Mouse (Mus musculus) adrenal gland, postnatal 25 days (tissue): ENCODE data around the gene Zfand6. TPM values are rescaled to one million over a fixed set of nuclear protein-coding genes. Genes with fewer than 3 reads are reported as not detected.

Experiments
- DNase-seq: peaks from one replicate; pipeline ENCODE4 v3.0.0; 2021; ENCODE audit warnings: mixed read lengths
- total RNA-seq: library from RNA; stranded (reverse); gene quantifications from 2 replicates; pipeline ENCODE4 v1.2.3, GENCODE M21; 2021

Zfand6 gene
- total RNA-seq, 1 experiment from 2014 or later = 112 TPM

DNA sequence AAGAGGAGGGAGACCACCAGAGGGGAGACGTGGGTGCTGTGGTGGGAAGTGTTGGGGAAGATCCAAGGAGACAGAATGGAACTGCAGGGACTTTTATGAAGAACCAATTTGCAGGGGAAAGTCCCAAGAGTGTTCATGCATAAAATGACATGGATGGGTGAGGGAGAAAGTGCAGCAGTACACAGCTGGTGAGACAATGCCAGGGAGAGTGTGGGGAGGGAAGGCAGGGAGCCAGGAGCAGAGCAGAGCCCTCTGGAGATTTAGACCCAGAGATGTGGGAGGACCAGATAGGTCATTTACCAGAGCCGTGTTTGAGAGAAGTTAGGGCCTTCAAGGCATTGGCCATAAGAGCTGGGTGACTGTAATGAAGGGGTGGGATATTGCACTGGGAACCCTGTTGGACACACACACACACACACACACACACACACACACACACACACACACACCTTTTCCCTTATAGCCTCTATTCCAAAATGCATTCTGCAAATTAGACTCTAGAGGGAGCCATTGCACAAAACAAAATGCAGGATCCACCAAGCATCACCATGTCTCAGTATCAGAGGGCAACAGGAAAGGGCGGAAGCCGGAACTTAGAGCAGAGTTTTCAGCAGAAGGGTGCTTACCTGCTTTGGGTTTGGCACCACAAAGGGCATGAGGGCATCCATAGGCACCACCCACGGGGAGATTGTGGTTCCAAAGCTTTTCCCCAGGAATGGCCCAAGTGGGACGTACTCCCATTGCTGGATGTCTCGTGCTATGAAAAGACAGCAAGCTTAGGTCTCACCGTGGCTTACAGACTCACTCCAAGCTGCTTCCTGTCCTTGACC, 95.5 kb downstream of the Zfand6 start:
- no peak for DNase-seq

DNA sequence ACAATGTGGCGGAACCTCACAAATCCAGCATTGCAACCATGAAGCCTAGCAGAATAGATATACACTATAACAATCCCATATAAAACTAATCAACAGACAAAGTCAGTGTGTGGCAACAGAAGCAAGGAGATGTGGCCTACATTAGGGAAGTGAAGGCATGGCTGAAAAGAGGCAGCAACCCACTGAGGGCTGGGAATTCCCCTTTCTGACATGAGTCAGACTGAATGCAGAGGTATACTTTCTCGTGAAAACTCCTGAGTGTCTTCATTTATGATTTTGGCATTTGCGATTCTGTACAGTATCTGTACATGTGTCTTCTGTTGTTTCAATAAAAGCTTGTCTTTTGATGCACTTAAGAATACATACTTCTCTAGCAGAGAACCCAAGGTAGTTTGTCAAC, 98.4 kb downstream of the Zfand6 start:
- DNase-seq = no peak

DNA sequence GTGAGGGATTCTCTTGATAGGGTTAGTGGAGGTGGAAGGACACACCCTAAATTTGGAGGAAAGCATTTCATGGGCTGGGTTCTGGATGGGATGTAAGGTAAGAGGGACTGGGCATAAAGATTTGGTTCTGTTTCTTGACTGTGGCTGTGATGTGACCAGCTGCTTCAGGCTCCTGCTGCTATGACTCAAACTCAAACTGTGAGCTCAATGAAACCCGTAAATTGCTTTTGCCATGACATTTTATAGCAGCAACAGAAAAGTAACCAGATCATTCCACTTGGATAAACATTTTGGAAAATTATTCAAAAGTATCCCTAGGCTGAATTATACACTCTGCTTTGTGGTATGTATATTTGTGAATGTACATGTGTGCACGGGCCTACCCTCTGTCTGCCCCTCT, 99.1 kb downstream of the Zfand6 start:
- DNase-seq = no peak

DNA sequence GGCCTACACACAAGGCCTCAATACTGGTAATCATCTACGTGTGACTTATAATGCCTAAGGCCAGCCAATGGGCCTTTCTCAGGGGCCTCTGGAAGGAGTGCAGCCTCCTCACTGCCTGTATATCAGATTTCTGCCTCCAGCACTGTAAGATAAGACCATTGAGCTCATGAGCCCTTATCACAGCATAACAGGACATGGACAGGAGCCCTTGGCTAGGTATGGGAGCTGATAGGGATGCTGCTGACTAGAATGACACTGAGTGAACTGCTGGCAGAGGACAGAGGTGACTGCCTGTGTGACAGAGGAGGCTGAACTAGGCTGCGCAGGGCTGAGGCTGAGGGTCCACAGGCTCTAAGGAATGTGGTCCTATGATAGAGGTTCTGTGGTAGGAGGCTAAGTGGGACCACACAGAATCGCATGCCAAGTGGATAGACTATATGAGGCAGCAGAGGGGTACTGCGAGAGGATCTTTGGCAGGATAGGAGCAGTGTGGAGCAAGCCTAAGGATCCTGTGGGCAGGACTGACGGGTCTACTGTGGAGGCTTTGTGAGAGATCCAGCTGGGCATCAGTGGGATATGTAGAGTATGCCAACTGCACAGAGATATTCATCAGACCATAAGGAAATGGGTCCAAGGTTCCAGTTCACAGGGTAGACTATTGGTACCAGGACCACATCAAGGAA, 102.5 kb downstream of the Zfand6 start:
- DNase-seq = no peak

DNA sequence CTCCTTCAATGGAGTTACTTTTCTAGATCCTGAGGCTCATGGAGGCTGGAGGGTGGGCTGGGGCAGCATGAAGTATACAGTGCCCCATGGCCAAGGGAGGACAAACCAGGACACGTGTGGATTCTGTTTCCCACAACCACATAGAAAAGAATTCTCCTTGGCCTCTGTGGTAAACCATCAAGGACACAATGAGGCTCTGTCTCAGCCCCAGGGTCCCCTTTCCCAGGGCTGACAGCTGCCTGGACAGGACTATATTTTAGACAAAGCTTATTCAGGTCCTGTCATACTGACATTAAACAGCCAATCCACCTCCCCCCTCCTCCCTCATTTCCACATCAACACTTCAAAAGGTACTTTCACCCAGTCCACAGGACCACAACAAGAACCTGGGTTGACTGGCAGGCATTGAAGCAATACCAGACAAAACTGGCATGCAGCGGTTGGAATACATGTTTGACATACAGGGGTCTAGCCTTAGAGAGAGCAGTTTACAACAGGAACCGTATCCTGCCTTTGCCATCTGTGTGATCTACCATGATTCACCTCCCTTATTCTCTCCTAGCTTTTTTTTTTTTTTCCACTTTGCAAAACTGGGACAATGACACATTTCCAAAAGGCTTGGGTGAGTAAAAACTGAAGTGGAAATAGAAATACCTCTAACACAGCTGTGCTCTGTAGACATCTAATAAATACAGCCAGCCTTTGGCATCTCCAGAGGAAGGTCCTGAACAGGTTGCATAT, 103.2 kb downstream of the Zfand6 start:
- no peak for DNase-seq

DNA sequence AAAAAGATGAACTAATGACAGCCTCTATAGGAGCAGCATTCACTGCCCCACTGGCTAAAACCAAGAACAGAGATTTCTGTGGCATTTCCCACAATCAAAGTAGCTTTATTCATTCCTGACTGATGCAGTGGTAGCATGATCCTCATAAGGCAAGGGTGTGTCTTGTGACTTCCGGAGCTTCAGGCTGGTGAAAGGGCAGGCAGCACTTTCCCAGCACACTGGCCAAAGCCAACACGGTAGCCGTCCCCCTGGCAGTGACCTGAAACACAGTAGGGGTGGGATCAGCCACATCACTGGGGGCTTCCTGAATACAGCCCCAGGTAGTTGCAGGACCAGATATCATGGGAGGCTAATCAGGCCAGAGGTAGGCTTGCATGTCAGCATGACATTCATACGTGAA, 104.7 kb downstream of the Zfand6 start:
- DNase-seq = no peak

DNA sequence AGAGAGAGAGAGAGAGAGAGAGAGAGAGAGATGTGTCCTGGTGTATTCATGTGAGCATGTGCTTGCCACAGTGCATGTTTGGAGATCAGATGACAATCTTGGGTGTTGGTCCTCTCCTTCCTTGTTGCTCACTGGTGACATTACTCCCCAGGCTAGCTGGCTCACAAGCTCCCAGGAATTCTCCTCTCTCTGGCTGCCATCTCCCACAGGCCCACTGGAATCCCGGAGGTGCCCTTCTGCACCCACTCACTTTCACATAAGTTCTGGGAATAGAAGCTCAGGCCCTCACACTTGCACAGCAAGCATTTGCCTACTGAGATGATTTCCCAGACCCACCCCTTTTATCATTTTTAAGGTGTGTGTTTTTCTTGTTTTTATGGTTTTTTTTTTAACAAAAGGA, 110.0 kb downstream of the Zfand6 start:
- DNase-seq = no peak

DNA sequence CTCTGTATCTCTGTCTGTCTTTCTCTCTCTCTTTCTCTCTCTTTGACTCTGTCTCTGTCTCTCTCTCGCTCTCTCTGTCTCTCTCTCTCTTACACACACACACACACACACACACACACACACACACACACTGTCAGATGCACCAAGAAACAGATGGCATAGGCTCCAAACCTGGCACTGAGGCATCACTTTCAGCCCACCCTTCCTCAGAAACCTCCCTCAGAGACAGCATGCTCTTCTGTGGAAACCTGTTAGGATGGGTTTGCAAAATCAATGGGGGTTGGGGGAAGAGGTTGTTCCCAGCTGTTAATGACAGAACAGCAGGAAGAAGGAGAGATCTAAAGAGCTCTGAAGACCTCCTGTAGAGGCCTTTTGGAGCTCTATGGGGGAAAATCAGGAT, 110.9 kb downstream of the Zfand6 start:
- DNase-seq = no peak

DNA sequence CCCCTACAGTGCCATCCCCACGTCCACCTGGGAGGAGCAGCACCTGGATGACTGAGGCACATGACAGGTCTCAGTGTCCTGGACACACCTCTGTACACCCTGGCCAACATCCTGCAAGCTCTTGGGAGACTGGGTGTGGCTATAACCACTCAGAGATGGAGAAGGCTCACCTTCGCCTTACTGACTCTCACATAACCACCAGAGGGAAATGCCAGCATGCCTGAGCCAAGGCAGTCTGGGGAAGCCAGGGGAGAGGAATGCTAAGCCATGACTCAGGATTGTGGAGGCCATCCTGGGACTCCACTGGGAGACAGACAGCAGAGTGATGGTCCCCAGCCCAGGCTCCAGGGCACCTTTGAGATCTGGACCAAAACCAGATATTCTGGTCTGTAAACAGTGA, 112.7 kb downstream of the Zfand6 start:
- no peak for DNase-seq

DNA sequence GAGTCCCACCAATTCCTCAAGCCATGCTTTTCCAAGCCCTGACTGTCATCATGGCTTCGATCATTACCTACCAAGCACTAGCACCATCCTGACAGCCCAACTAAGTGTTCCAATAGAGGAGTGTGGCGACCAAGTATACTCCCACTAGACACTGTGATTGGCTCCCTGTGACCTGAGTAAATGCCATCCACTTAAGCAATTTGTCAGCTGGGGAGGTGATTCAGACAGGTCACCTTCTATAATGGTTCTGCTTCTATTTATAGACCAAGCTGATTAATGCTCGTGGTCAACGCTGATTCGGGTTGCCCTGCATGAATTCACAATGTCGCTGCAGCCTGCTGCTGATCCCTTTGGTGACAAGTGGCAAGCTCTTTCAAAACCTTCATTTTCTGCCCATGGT, 123.6 kb downstream of the Zfand6 start:
- DNase-seq = no peak

DNA sequence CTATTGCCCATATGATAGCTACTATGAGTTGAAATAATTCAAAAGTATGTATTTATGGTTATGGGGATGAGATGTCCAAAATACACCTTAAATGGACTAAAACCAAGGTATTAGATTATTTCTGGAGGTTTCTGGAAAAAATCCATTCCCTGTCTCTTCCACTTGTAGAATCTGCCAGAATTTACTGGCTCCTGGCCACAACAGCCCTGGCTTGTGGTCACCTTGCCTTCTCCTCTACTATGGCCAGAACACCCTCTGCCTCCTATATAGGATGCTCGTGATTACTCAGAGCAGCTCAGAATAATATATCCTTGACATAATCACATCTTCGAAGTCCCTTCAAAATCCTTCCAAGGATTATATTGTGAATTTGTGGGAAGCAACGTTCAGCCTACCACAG, 125.5 kb downstream of the Zfand6 start:
- DNase-seq = no peak

Other genes starting within 250 kb of the Zfand6 start
- gene Gm2115, start 161.0 kb downstream of the Zfand6 start, total RNA-seq = 29.2 and 31.9 TPM in 2 replicates
- gene Fah, start 83.2 kb downstream of the Zfand6 start, total RNA-seq = 59.1 and 63.8 TPM in 2 replicates
- gene Olfr291, start 163.6 kb upstream of the Zfand6 start, total RNA-seq = not detected in 2 replicates